Mouse (Mus musculus): Measurements from ENCODE around the gene Elmo1. TPM values are rescaled to one million over a fixed set of nuclear protein-coding genes. Genes with fewer than 3 reads are reported as not detected.

Elmo1 gene
- 17.4 and 21.1 TPM in 2 replicates for polyA plus RNA-seq (2015; fragmentation: Nextera tagmentation; extraction: Ambion mirVana)

GRCm38 (mm10) chr13:20090133-20090710 is at the start of gene Elmo1:
Elmo1 (plus strand) TSS chr13:20090596.
- H3K4me2 ChIP-seq = peak within 1 kb of the TSS; percentile 98
- no peak for ATAC-seq (ENCODE audit: insufficient number of reproducible peaks, low FRiP score, low TSS enrichment, low read depth)
- peak within 1 kb of the TSS; percentile 66 for H3K4me3 ChIP-seq
- peaks cover 21% of the 10 kb centered on the region for H3K4me1 ChIP-seq
- H3K9ac ChIP-seq = peak within 1 kb of the TSS; percentile 72
- H3K36me3 ChIP-seq = no peaks in the 10 kb centered on the region
- H3K27me3 ChIP-seq = peaks cover 6% of the 10 kb centered on the region; the same call in 1 of the 2 replicates
- H3K9me3 ChIP-seq = no peaks in the 10 kb centered on the region
- WGBS = under 1% methylated on average over 40 of the region's 49 CpGs
- peak within 1 kb of the TSS; percentile 82 for H3K27ac ChIP-seq

- no peaks in the 10 kb centered on the region for H3K36me3 ChIP-seq
- H3K4me3 ChIP-seq = no peak overlapping the region
- no peak overlapping the region for H3K27ac ChIP-seq
- no peak overlapping the region for H3K9ac ChIP-seq
- WGBS = 36% methylated on average over 2 of the region's 2 CpGs
- H3K27me3 ChIP-seq = no peaks in the 10 kb centered on the region
- H3K4me1 ChIP-seq = no peaks in the 10 kb centered on the region
- H3K4me2 ChIP-seq = no peak overlapping the region
- ATAC-seq (ENCODE audit: insufficient number of reproducible peaks, low FRiP score, low TSS enrichment, low read depth) = no peak
- no peaks in the 10 kb centered on the region for H3K9me3 ChIP-seq
Measured at GRCm38 (mm10) chr13:20041169-20041830, 49.1 kb upstream of the Elmo1 start.

- H3K27ac ChIP-seq = no peak overlapping the region
- H3K4me1 ChIP-seq = no peaks in the 10 kb centered on the region
- ATAC-seq (ENCODE audit: insufficient number of reproducible peaks, low FRiP score, low TSS enrichment, low read depth) = no peak
- H3K9ac ChIP-seq = no peak overlapping the region
- WGBS = 75% methylated on average over 2 of the region's 2 CpGs
- H3K4me3 ChIP-seq = no peak overlapping the region
- H3K27me3 ChIP-seq = no peaks in the 10 kb centered on the region
- no peak overlapping the region for H3K4me2 ChIP-seq
- no peaks in the 10 kb centered on the region for H3K9me3 ChIP-seq
- no peaks in the 10 kb centered on the region for H3K36me3 ChIP-seq
Measured at GRCm38 (mm10) chr13:20042856-20043255, 47.5 kb upstream of the Elmo1 start.

DNA sequence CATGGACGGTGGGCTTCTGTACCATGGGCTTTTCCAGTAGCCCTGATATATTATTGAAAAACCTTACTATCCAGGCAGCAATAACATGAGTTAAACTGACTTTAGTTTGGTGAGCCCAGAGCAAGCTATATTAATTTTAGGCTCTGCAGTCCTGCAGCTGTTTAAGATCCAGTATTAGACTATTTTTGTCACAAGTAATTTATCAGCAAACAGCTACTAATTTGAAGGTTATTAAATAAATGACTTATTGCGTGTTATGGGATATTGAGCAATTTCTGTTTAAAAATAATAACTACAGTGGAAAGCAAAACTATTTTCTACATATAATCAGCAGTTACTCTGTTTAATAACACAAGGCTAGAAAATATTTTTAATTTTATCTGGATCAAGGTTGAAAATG is 45.0 kb upstream of the Elmo1 start:
- H3K4me1 ChIP-seq = no peaks in the 10 kb centered on the region
- ATAC-seq (ENCODE audit: insufficient number of reproducible peaks, low FRiP score, low TSS enrichment, low read depth) = no peak
- no peaks in the 10 kb centered on the region for H3K9me3 ChIP-seq
- H3K27ac ChIP-seq = no peak overlapping the region
- H3K4me3 ChIP-seq = no peak overlapping the region
- no peaks in the 10 kb centered on the region for H3K27me3 ChIP-seq
- H3K36me3 ChIP-seq = no peaks in the 10 kb centered on the region
- no peak overlapping the region for H3K4me2 ChIP-seq
- WGBS = 61% methylated on average over 2 of the region's 2 CpGs
- H3K9ac ChIP-seq = no peak overlapping the region

DNA sequence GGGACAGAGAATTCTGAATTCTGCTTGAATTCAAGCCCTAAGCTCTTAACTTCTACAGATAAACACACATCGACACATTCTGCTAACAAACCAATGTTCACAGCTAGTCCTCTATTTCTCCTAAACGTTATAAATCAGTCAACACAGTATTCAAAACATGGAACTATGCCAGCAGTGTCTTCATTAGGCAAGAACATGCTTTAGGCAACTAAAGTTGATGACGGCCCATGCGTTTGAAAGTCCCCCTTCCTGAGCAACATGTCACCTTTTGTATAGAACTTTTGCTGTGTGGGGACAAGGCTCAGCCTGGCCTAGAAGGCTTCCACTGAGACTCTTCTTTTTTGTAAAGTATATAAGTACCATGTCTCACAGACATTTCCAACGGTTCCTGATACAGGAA is 44.6 kb upstream of the Elmo1 start:
- no peak overlapping the region for H3K4me3 ChIP-seq
- H3K4me1 ChIP-seq = no peaks in the 10 kb centered on the region
- ATAC-seq (ENCODE audit: insufficient number of reproducible peaks, low FRiP score, low TSS enrichment, low read depth) = no peak
- H3K9ac ChIP-seq = no peak overlapping the region
- H3K4me2 ChIP-seq = no peak overlapping the region
- no peaks in the 10 kb centered on the region for H3K36me3 ChIP-seq
- H3K27me3 ChIP-seq = no peaks in the 10 kb centered on the region
- H3K27ac ChIP-seq = no peak overlapping the region
- no peaks in the 10 kb centered on the region for H3K9me3 ChIP-seq
- 38% methylated on average over 5 of the region's 5 CpGs for WGBS

- Histone ChIP-seq H3K4me1 (no peaks in the 10 kb centered on the region), H3K9me3 (no peaks in the 10 kb centered on the region), H3K9ac (no peak overlapping the region), H3K4me3 (no peak overlapping the region), H3K27me3 (no peaks in the 10 kb centered on the region), H3K36me3 (no peaks in the 10 kb centered on the region), H3K27ac (no peak overlapping the region), H3K4me2 (no peak overlapping the region)
- ATAC-seq (ENCODE audit: insufficient number of reproducible peaks, low FRiP score, low TSS enrichment, low read depth) = no peak
- WGBS = 49% methylated on average over 4 of the region's 4 CpGs
Measured at GRCm38 (mm10) chr13:20046406-20046805, 44.0 kb upstream of the Elmo1 start.

DNA sequence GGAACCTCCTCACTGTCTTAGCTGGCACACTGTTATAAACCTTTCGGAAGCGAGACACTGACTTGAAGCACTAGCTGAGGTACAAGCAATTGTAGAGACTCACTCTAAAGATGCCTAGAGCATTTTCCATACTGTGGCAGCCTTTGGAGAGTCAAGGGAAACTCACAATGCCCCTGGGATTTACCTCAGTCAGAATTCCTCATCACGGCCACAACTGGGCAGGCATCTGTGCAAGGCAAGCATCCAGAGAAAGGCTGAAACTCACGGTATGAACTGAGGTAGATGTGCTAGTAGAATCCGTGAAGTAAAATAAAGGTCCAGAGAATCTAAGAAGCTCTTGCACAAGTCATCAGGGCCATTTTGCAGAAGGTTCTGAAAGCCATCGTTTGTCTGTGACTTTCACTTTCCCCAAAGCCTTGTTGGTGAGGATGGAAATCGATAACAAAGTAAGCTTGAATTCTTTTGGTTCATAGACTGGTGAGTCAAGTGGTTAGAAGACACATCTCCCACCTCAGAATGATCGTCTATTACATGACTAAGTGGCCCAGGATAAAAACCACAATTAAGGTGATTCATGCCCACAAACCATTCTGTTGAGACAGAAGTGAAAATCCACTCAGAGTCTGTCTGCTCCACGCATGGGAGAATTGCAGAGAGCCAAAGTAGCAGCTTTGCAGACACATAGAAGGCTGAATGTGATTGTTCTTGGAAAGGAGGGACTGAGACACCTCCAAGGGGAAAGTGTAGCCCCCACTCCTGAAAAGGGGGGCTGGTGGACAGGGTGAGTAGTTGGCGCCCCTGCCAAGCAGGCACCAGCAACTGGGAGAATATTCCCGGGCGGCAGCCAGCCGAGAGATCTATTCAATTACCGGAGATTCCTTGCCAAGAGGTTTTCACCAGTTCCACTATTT is 42.2 kb upstream of the Elmo1 start:
- Histone ChIP-seq H3K9me3 (no peaks in the 10 kb centered on the region), H3K4me1 (no peaks in the 10 kb centered on the region), H3K4me3 (no peak overlapping the region), H3K36me3 (no peaks in the 10 kb centered on the region), H3K4me2 (no peak overlapping the region), H3K27ac (no peak overlapping the region), H3K9ac (no peak overlapping the region), H3K27me3 (no peaks in the 10 kb centered on the region)
- ATAC-seq (ENCODE audit: insufficient number of reproducible peaks, low FRiP score, low TSS enrichment, low read depth) = no peak
- WGBS = 63% methylated on average over 14 of the region's 14 CpGs

- Histone ChIP-seq H3K9ac (no peak overlapping the region), H3K4me3 (no peak overlapping the region), H3K4me1 (no peaks in the 10 kb centered on the region), H3K36me3 (no peaks in the 10 kb centered on the region), H3K9me3 (no peaks in the 10 kb centered on the region), H3K4me2 (no peak overlapping the region), H3K27ac (no peak overlapping the region), H3K27me3 (no peaks in the 10 kb centered on the region)
- ATAC-seq (ENCODE audit: insufficient number of reproducible peaks, low FRiP score, low TSS enrichment, low read depth) = no peak
- 26% methylated on average over 2 of the region's 2 CpGs for WGBS
Measured at GRCm38 (mm10) chr13:20048837-20049160, 41.6 kb upstream of the Elmo1 start.

GRCm38 (mm10) chr13:20049654-20050053 is 40.7 kb upstream of the Elmo1 start:
- ATAC-seq (ENCODE audit: insufficient number of reproducible peaks, low FRiP score, low TSS enrichment, low read depth) = no peak
- Histone ChIP-seq H3K4me2 (no peak overlapping the region), H3K27ac (no peak overlapping the region), H3K4me1 (no peaks in the 10 kb centered on the region), H3K27me3 (no peaks in the 10 kb centered on the region), H3K9ac (no peak overlapping the region), H3K9me3 (no peaks in the 10 kb centered on the region), H3K4me3 (no peak overlapping the region), H3K36me3 (no peaks in the 10 kb centered on the region)
- whole genome bisulfite sequencing = 73% methylated on average over 8 of the region's 8 CpGs

DNA sequence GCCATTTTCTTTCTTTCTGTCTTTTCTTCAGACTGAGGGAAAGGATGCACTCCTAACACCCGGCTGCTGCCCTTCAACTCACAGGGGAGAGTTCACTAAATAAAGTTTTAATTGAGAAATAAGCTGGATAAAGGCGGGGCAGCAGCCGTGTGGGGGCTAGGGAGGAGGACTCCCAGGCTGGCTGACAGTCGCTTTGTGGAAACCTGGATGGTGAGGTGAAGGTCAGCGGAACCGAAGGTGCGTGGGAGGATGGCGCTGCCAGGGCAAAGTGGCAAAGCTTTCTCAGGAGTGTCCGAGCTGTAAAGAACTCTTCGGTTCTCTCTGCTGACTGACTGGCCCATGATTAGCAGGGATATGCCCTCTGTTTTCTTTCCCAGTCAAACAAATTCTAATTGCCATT is 40.2 kb upstream of the Elmo1 start:
- Histone ChIP-seq H3K4me3 (no peak overlapping the region), H3K9ac (no peak overlapping the region), H3K27me3 (no peaks in the 10 kb centered on the region), H3K27ac (no peak overlapping the region), H3K4me2 (no peak overlapping the region), H3K36me3 (no peaks in the 10 kb centered on the region), H3K9me3 (no peaks in the 10 kb centered on the region), H3K4me1 (no peaks in the 10 kb centered on the region)
- 87% methylated on average over 10 of the region's 10 CpGs for WGBS
- no peak for ATAC-seq (ENCODE audit: insufficient number of reproducible peaks, low FRiP score, low TSS enrichment, low read depth)

GRCm38 (mm10) chr13:20057926-20058325 is 32.5 kb upstream of the Elmo1 start:
- no peak overlapping the region for H3K4me2 ChIP-seq
- H3K27me3 ChIP-seq = no peaks in the 10 kb centered on the region
- no peaks in the 10 kb centered on the region for H3K36me3 ChIP-seq
- no peaks in the 10 kb centered on the region for H3K9me3 ChIP-seq
- no peaks in the 10 kb centered on the region for H3K4me1 ChIP-seq
- no peak for ATAC-seq (ENCODE audit: insufficient number of reproducible peaks, low FRiP score, low TSS enrichment, low read depth)
- 70% methylated on average over 1 of the region's 1 CpGs for WGBS
- no peak overlapping the region for H3K4me3 ChIP-seq
- H3K27ac ChIP-seq = no peak overlapping the region
- H3K9ac ChIP-seq = no peak overlapping the region

- Histone ChIP-seq H3K4me1 (no peaks in the 10 kb centered on the region), H3K4me3 (no peak overlapping the region), H3K9ac (no peak overlapping the region), H3K27ac (no peak overlapping the region), H3K9me3 (no peaks in the 10 kb centered on the region), H3K27me3 (no peaks in the 10 kb centered on the region), H3K4me2 (no peak overlapping the region), H3K36me3 (no peaks in the 10 kb centered on the region)
- 62% methylated on average over 5 of the region's 5 CpGs for WGBS
- no peak for ATAC-seq (ENCODE audit: insufficient number of reproducible peaks, low FRiP score, low TSS enrichment, low read depth)
Measured at GRCm38 (mm10) chr13:20061031-20061430, 29.4 kb upstream of the Elmo1 start.
